Mouse (Mus musculus): ENCODE results near the gene Vmn1r205. TPM values are rescaled to one million over a fixed set of nuclear protein-coding genes. Genes with fewer than 3 reads are reported as not detected.
"Not testable (repeated sequence)": the region's sequence is repeated elsewhere in the genome, so short reads cannot be mapped to it uniquely, and the experiment has no call there.

Vmn1r205 gene
- not detected in 2 replicates for polyA plus RNA-seq (2012; rRNA removed)
- not detected in 2 replicates for polyA plus RNA-seq (2014; fragmentation: Nextera tagmentation; extraction: Ambion mirVana)

DNA sequence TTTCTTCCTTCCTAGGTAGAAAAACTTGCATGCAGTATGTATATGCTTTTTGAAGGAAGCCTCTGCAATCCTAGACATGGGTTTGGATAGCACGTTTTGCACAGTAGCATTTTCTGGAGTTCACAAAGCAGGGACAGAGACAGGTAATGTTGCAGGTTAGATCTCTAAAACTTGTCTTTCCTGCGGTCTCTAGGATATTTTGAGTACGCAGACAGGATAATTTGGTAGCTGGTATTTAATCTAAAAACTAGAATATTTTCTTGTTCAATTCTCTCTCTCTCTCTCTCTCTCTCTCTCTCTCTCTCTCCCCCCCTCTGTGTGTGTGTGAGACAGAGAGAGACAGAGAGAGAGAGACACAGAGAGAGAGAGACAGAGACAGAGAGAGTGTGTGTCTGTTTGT lies at the start of gene Vmn1r205:
Gene Vmn1r205, minus strand, starts transcription at position 101 of the 400 bp plus-strand sequence.
- Histone ChIP-seq H3K4me2 (ENCODE audit: low read depth) (no peak within 1 kb of the TSS), H3K9me3 (ENCODE audit: control insufficient read depth, low read length) (no peaks in the 10 kb centered on the region), H3K36me3 (replicated peaks; ENCODE audit: control insufficient read depth, insufficient read depth, low read depth) (no peaks in the 10 kb centered on the region), H3K27me3 (ENCODE audit: control insufficient read depth, insufficient read depth, low read length) (no peaks in the 10 kb centered on the region), H3K9ac (replicated peaks) (no peak within 1 kb of the TSS), H3K4me1 (replicated peaks; ENCODE audit: control insufficient read depth in 2 of 2, insufficient read depth in 2 of 2, low read length in 1 of 2) (no peaks in the 10 kb centered on the region), H3K4me3 (ENCODE audit: insufficient read depth in 1 of 2, low read depth in 2 of 2, low read length in 2 of 2) (no peak within 1 kb of the TSS), H3K27ac (no peak within 1 kb of the TSS)
- ATAC-seq (ENCODE audit: insufficient read depth) = no peak
- TF ChIP-seq CTCF (IDR thresholded peaks at IDR 0.05; ENCODE audit: low read depth) (no peak), EP300 (IDR thresholded peaks at IDR 0.05; ENCODE audit: low read depth) (no peak)
- 65% methylated on average over 3 of the region's 3 CpGs for WGBS (ENCODE audit: insufficient replicate concordance)
- no peak for DNase-seq (ENCODE audit: low read depth in 3 of 3, low spot score in 3 of 3)

GRCm38 (mm10) chr13:22624151-22624550 lies 31.4 kb upstream of the Vmn1r205 start, which contains the start of gene Vmn1r206:
TSS of gene Vmn1r206 (minus strand) at chr13:22624251.
- H3K36me3 ChIP-seq (replicated peaks; ENCODE audit: control insufficient read depth, insufficient read depth, low read depth); H3K9ac ChIP-seq (replicated peaks); H3K27ac ChIP-seq; DNase-seq (ENCODE audit: low read depth in 3 of 3, low spot score in 3 of 3); H3K4me1 ChIP-seq (replicated peaks; ENCODE audit: control insufficient read depth in 2 of 2, insufficient read depth in 2 of 2, low read length in 1 of 2); H3K4me3 ChIP-seq (ENCODE audit: insufficient read depth in 1 of 2, low read depth in 2 of 2, low read length in 2 of 2); H3K9me3 ChIP-seq (ENCODE audit: control insufficient read depth, low read length); H3K4me2 ChIP-seq (ENCODE audit: low read depth); ATAC-seq (ENCODE audit: insufficient read depth); H3K27me3 ChIP-seq (ENCODE audit: control insufficient read depth, insufficient read depth, low read length): not testable (repeated sequence)

- not testable (repeated sequence) for H3K4me3 ChIP-seq (ENCODE audit: insufficient read depth in 1 of 2, low read depth in 2 of 2, low read length in 2 of 2); H3K27me3 ChIP-seq (ENCODE audit: control insufficient read depth, insufficient read depth, low read length); ATAC-seq (ENCODE audit: insufficient read depth); H3K9me3 ChIP-seq (ENCODE audit: control insufficient read depth, low read length); H3K9ac ChIP-seq (replicated peaks); H3K27ac ChIP-seq; H3K36me3 ChIP-seq (replicated peaks; ENCODE audit: control insufficient read depth, insufficient read depth, low read depth); H3K4me2 ChIP-seq (ENCODE audit: low read depth); H3K4me1 ChIP-seq (replicated peaks; ENCODE audit: control insufficient read depth in 2 of 2, insufficient read depth in 2 of 2, low read length in 1 of 2); DNase-seq (ENCODE audit: low read depth in 3 of 3, low spot score in 3 of 3)
- 56% methylated on average over 14 of the region's 14 CpGs for WGBS (ENCODE audit: insufficient replicate concordance)
Measured at GRCm38 (mm10) chr13:22583336-22583735, 9.5 kb downstream of the Vmn1r205 start.

DNA sequence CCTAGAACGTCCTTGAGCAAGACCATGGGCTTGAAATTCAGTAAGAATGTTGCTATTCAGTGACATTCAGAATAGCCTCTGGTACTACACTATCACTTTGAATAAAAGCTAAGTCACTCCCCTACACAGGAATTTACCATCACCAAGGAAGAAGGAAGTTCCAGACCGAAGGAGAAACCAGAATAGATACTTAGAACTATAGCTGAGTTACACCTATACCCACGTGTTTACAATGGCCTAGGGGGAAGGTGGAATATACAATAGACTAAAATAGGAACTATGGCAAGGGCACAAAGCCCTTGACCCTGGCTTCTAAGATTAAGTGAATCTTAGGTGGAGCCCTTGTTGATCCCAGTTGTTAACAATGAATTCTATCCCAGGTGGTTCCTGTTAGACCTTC lies 17.9 kb downstream of the Vmn1r205 start:
- not testable (repeated sequence) for ATAC-seq (ENCODE audit: insufficient read depth)

GRCm38 (mm10) chr13:22552898-22553297 lies 39.9 kb downstream of the Vmn1r205 start, which contains the start of gene Vmn1r204:
TSS of gene Vmn1r204 (plus strand) at chr13:22553198.
- not testable (repeated sequence) for DNase-seq (ENCODE audit: low read depth in 3 of 3, low spot score in 3 of 3); ATAC-seq (ENCODE audit: insufficient read depth)
- 43% methylated on average over 1 of the region's 1 CpGs for WGBS (ENCODE audit: insufficient replicate concordance)

More for the DNA sequence above, 17.9 kb downstream of the Vmn1r205 start:
- WGBS (ENCODE audit: insufficient replicate concordance) = 55% methylated on average over 3 of the region's 3 CpGs
- not testable (repeated sequence) for H3K27me3 ChIP-seq (ENCODE audit: control insufficient read depth, insufficient read depth, low read length); H3K4me3 ChIP-seq (ENCODE audit: insufficient read depth in 1 of 2, low read depth in 2 of 2, low read length in 2 of 2); H3K9ac ChIP-seq (replicated peaks); H3K36me3 ChIP-seq (replicated peaks; ENCODE audit: control insufficient read depth, insufficient read depth, low read depth); H3K27ac ChIP-seq; DNase-seq (ENCODE audit: low read depth in 3 of 3, low spot score in 3 of 3); H3K4me1 ChIP-seq (replicated peaks; ENCODE audit: control insufficient read depth in 2 of 2, insufficient read depth in 2 of 2, low read length in 1 of 2); H3K4me2 ChIP-seq (ENCODE audit: low read depth); H3K9me3 ChIP-seq (ENCODE audit: control insufficient read depth, low read length)

More at GRCm38 (mm10) chr13:22552898-22553297, 39.9 kb downstream of the Vmn1r205 start, which contains the start of gene Vmn1r204:
- not testable (repeated sequence) for H3K4me1 ChIP-seq (replicated peaks; ENCODE audit: control insufficient read depth in 2 of 2, insufficient read depth in 2 of 2, low read length in 1 of 2); H3K4me3 ChIP-seq (ENCODE audit: insufficient read depth in 1 of 2, low read depth in 2 of 2, low read length in 2 of 2); H3K4me2 ChIP-seq (ENCODE audit: low read depth); H3K27ac ChIP-seq; H3K27me3 ChIP-seq (ENCODE audit: control insufficient read depth, insufficient read depth, low read length); H3K36me3 ChIP-seq (replicated peaks; ENCODE audit: control insufficient read depth, insufficient read depth, low read depth); H3K9me3 ChIP-seq (ENCODE audit: control insufficient read depth, low read length); H3K9ac ChIP-seq (replicated peaks)

Other genes with a start within 250 kb of the Vmn1r205 start
- gene Vmn1r198, start 242.6 kb downstream of the Vmn1r205 start, polyA plus RNA-seq (2012; rRNA removed) = not detected in 2 replicates
- not detected in 2 replicates for gene Vmn1r198, start 242.6 kb downstream of the Vmn1r205 start, polyA plus RNA-seq (2014; fragmentation: Nextera tagmentation; extraction: Ambion mirVana)
- not detected in 2 replicates for gene Vmn1r199, start 213.2 kb downstream of the Vmn1r205 start, polyA plus RNA-seq (2012; rRNA removed)
- gene Vmn1r199, start 213.2 kb downstream of the Vmn1r205 start, polyA plus RNA-seq (2014; fragmentation: Nextera tagmentation; extraction: Ambion mirVana) = not detected in 2 replicates
- gene Vmn1r200, start 202.6 kb downstream of the Vmn1r205 start, polyA plus RNA-seq (2012; rRNA removed) = not detected in 2 replicates
- gene Vmn1r200, start 202.6 kb downstream of the Vmn1r205 start, polyA plus RNA-seq (2014; fragmentation: Nextera tagmentation; extraction: Ambion mirVana) = not detected in 2 replicates
- gene Vmn1r201, start 121.1 kb downstream of the Vmn1r205 start, polyA plus RNA-seq (2012; rRNA removed) = not detected in 2 replicates
- gene Vmn1r201, start 121.1 kb downstream of the Vmn1r205 start, polyA plus RNA-seq (2014; fragmentation: Nextera tagmentation; extraction: Ambion mirVana) = not detected in 2 replicates
- not detected in 2 replicates for gene Vmn1r202, start 87.6 kb downstream of the Vmn1r205 start, polyA plus RNA-seq (2012; rRNA removed)
- not detected in 2 replicates for gene Vmn1r202, start 87.6 kb downstream of the Vmn1r205 start, polyA plus RNA-seq (2014; fragmentation: Nextera tagmentation; extraction: Ambion mirVana)
- gene Vmn1r203, start 74.9 kb downstream of the Vmn1r205 start, polyA plus RNA-seq (2012; rRNA removed) = not detected in 2 replicates
- not detected in 2 replicates for gene Vmn1r203, start 74.9 kb downstream of the Vmn1r205 start, polyA plus RNA-seq (2014; fragmentation: Nextera tagmentation; extraction: Ambion mirVana)
- not detected in 2 replicates for gene Vmn1r204, start 39.8 kb downstream of the Vmn1r205 start, polyA plus RNA-seq (2012; rRNA removed)
- not detected in 2 replicates for gene Vmn1r204, start 39.8 kb downstream of the Vmn1r205 start, polyA plus RNA-seq (2014; fragmentation: Nextera tagmentation; extraction: Ambion mirVana)
- gene Vmn1r206, start 31.3 kb upstream of the Vmn1r205 start, polyA plus RNA-seq (2012; rRNA removed) = not detected in 2 replicates
- gene Vmn1r206, start 31.3 kb upstream of the Vmn1r205 start, polyA plus RNA-seq (2014; fragmentation: Nextera tagmentation; extraction: Ambion mirVana) = not detected in 2 replicates
- gene Vmn1r207-ps, start 136.6 kb upstream of the Vmn1r205 start, polyA plus RNA-seq (2012; rRNA removed) = not detected in 2 replicates
- not detected in 2 replicates for gene Vmn1r207-ps, start 136.6 kb upstream of the Vmn1r205 start, polyA plus RNA-seq (2014; fragmentation: Nextera tagmentation; extraction: Ambion mirVana)
- gene Vmn1r208, start 184.4 kb upstream of the Vmn1r205 start, polyA plus RNA-seq (2012; rRNA removed) = not detected in 2 replicates
- not detected in 2 replicates for gene Vmn1r208, start 184.4 kb upstream of the Vmn1r205 start, polyA plus RNA-seq (2014; fragmentation: Nextera tagmentation; extraction: Ambion mirVana)
- gene Vmn1r209, start 216.7 kb upstream of the Vmn1r205 start, polyA plus RNA-seq (2012; rRNA removed) = not detected in 2 replicates
- not detected in 2 replicates for gene Vmn1r209, start 216.7 kb upstream of the Vmn1r205 start, polyA plus RNA-seq (2014; fragmentation: Nextera tagmentation; extraction: Ambion mirVana)
- gene Vmn1r210, start 238.3 kb upstream of the Vmn1r205 start, polyA plus RNA-seq (2012; rRNA removed) = not detected in 2 replicates
- gene Vmn1r210, start 238.3 kb upstream of the Vmn1r205 start, polyA plus RNA-seq (2014; fragmentation: Nextera tagmentation; extraction: Ambion mirVana) = not detected in 2 replicates